ENCODE assay signal across 8 mouse cellular contexts in the genomic region with DNA sequence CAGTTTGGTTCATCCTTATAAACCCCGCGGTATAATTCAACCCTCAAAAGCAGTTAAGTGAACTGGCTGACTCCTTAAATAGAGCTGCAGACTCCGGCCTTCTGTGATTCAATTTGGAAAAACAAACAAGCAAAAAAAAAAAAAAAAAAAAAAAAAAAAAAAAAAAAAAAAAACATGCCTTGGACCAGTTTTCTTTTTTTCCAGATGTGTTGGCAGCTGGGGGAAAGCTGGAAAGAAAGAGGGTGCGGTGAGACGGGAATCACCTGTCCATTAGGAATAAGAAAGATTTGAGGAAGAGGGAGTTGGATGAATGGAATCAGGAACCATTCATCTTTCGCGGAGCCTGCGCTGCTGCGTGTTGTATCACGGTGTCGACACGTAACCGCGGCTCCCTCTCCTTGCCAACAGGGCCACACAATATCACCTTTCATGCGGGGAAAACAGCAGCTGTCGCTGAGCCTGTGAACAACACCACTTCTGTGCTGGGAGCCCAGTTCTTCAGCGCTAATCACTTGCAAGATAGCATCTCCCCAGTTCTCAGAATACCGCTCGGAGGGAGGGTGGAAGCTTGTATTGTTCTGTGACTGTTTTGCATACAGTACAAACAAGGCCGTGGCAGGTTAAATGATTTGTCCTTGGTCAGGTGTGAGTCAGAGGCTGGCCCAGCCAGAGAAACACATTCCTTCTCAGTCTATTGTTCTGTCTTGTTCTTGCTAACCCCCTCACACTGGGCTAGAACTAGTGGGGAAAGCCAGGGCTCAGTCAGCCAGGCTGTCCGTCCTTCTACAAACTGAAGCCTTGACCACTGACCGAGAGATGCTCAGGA.
DNase-seq lines count a peak whose midpoint lies in the region; ATAC-seq and TF ChIP-seq lines count a peak whose summit lies in the region.

No protein-coding gene starts in this region.

- H3K27ac ChIP-seq in heart, embryonic 11.5 days (ENCODE audit: low read depth, low read length) = no peak overlapping the region
- H3K27ac ChIP-seq in testis, adult 2 months (ENCODE audit: control insufficient read depth, insufficient read depth, low read depth, low read length) = no peak overlapping the region
- no peak overlapping the region for H3K27ac ChIP-seq in hindbrain, embryonic 10.5 days
- H3K27ac ChIP-seq in neural tube, embryonic 15.5 days (replicated peaks) = no peak overlapping the region

- H3K36me3 ChIP-seq in heart, embryonic 11.5 days (ENCODE audit: control insufficient read depth, insufficient read depth, low read length) = no peaks in the 10 kb centered on the region
- H3K36me3 ChIP-seq in testis, adult 2 months (ENCODE audit: control insufficient read depth, insufficient read depth, low read length) = no peaks in the 10 kb centered on the region
- H3K36me3 ChIP-seq in hindbrain, embryonic 10.5 days = no peaks in the 10 kb centered on the region
- no peaks in the 10 kb centered on the region for H3K36me3 ChIP-seq in neural tube, embryonic 15.5 days

- H3K4me2 ChIP-seq in heart, embryonic 11.5 days = peak overlapping the region; percentile 57
- peak overlapping the region; percentile 5 for H3K4me2 ChIP-seq in neural tube, embryonic 15.5 days

- DNase-seq in heart, adult 9 months (ENCODE audit: low spot score in 2 of 2) = no peak
- DNase-seq in testis, postnatal 14 days (ENCODE audit: low spot score) = no peak
- peak; percentile 12 for DNase-seq in hindbrain, embryonic 10.5 days (ENCODE audit: low spot score)
- no peak for DNase-seq in cerebellum, postnatal 14 days
- DNase-seq in left cerebral cortex, adult 9 months (ENCODE audit: low spot score in 2 of 2) = no peak

- no peaks in the 10 kb centered on the region for H3K9me3 ChIP-seq in heart, embryonic 11.5 days (replicated peaks; ENCODE audit: control insufficient read depth, low read length)
- H3K9me3 ChIP-seq in hindbrain, embryonic 10.5 days = no peaks in the 10 kb centered on the region
- no peaks in the 10 kb centered on the region for H3K9me3 ChIP-seq in neural tube, embryonic 15.5 days (replicated peaks)

- no peak overlapping the region for H3K4me3 ChIP-seq in heart, embryonic 11.5 days (ENCODE audit: low read depth, low read length)
- peak overlapping the region; percentile 60 for H3K4me3 ChIP-seq in testis, adult 2 months (ENCODE audit: control insufficient read depth, low read depth, low read length)
- H3K4me3 ChIP-seq in hindbrain, embryonic 10.5 days = no peak overlapping the region
- H3K4me3 ChIP-seq in neural tube, embryonic 15.5 days (replicated peaks) = no peak overlapping the region

- no peak for ATAC-seq in heart, embryonic 11.5 days (replicated peaks; ENCODE audit: insufficient number of reproducible peaks, low FRiP score, low TSS enrichment)
- 0 out of 2 replicates have a peak, but pooled peaks have one; percentile 45 for ATAC-seq in neural tube, embryonic 15.5 days (ENCODE audit: low FRiP score)

- WGBS in heart, embryonic 11.5 days (ENCODE audit: insufficient replicate concordance) = 22% methylated on average over 22 of the region's 22 CpGs
- WGBS in hindbrain, embryonic 10.5 days = 30% methylated on average over 22 of the region's 22 CpGs
- WGBS in neural tube, embryonic 15.5 days = 37% methylated on average over 22 of the region's 22 CpGs

- H3K9ac ChIP-seq in heart, embryonic 11.5 days (ENCODE audit: low read depth, low read length) = 0 out of 2 replicates have a peak overlapping the region, but pooled peaks have one; percentile 28
- no peak overlapping the region for H3K9ac ChIP-seq in neural tube, embryonic 15.5 days (replicated peaks)

- peaks cover 5% of the 10 kb centered on the region; the same call in 1 of the 2 replicates for H3K4me1 ChIP-seq in heart, embryonic 11.5 days (ENCODE audit: control insufficient read depth, insufficient read depth, low read length)
- H3K4me1 ChIP-seq in testis, adult 2 months (ENCODE audit: control insufficient read depth, insufficient read depth, low read length) = peaks cover 4% of the 10 kb centered on the region
- peaks cover 13% of the 10 kb centered on the region for H3K4me1 ChIP-seq in hindbrain, embryonic 10.5 days (replicated peaks)
- 0 out of 2 replicates have a peak, but pooled peaks cover 4% of the 10 kb centered on the region for H3K4me1 ChIP-seq in neural tube, embryonic 15.5 days

- no peaks in the 10 kb centered on the region for H3K27me3 ChIP-seq in heart, embryonic 11.5 days (ENCODE audit: control insufficient read depth, insufficient read depth, low read length)
- H3K27me3 ChIP-seq in testis, adult 2 months (ENCODE audit: control insufficient read depth, insufficient read depth, low read length) = no peaks in the 10 kb centered on the region
- H3K27me3 ChIP-seq in hindbrain, embryonic 10.5 days (ENCODE audit: insufficient read depth, poor library complexity, severe bottlenecking) = peaks cover 4% of the 10 kb centered on the region; the same call in 1 of the 2 replicates
- H3K27me3 ChIP-seq in neural tube, embryonic 15.5 days (replicated peaks) = no peaks in the 10 kb centered on the region

- TF ChIP-seq CTCF in testis, adult 2 months (IDR thresholded peaks at IDR 0.05; ENCODE audit: control insufficient read depth, insufficient read depth, insufficient replicate concordance, low read depth, low read length) = no peak

- no peak for TF ChIP-seq POLR2A in testis, adult 2 months (IDR thresholded peaks at IDR 0.05; ENCODE audit: control insufficient read depth, low read depth, low read length)
